Mouse (Mus musculus): Measurements from ENCODE around the gene Cnot3.
"Not testable (repeated sequence)": the region's sequence is repeated elsewhere in the genome, so short reads cannot be mapped to it uniquely, and the experiment has no call there.

The Cnot3 gene

DNA sequence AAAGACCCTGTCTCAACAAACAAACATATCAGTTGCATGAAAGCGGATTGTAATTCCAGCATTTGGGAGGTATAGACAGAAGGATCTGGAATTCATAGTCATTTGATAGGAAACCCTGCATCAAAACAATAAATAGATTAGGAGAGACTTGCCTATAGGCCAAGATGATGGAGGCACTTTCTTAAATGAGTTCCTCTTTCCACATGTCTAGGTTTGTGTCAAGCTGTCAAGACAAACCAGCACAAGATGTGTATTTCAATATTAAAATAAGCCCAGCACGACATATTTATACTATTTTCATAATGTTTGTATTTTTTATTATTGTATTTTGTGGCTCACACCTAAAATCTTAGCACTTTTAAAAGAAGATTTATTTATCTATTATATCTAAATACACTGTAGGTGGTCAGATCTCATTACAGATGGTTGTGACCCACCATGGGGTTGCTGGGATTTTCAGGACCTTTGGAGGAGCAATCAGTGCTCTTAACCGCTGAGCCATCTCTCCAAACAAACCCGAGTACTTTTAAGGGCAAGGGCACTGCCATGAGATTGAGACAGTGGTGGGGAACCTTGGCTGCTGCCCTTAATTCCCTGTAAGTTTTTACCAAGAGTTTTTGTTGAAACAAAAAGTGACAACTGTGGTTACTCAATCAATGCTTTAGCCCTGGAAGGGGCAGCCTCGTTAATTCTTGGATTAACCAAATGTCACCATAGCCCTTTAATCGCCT lies 58.2 kb downstream of the Cnot3 start:
- DNase-seq = no peak

GRCm38 (mm10) chr7:3703879-3704441 lies 58.9 kb downstream of the Cnot3 start, which contains the start of gene Rps9:
Rps9 (plus strand) TSS chr7:3703993.
- DNase-seq = peak; percentile 96

DNA sequence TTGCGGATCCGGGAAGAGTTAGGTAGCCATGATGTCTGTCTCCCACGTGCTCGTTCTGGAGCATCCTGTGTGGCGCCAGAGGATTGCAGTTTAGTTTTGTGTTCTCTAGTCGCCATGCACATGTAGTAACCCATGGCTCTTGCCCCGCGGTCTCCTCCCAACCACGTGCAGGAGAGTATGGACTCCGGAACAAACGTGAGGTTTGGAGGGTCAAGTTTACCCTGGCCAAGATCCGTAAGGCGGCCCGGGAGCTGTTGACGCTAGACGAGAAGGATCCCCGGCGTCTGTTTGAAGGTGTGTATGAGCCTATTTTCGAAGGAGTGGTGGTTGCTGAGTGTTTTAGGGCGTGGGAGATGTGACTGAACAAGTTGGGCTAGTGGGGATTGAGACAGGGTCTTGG lies 59.4 kb downstream of the Cnot3 start:
- DNase-seq = no peak

DNA sequence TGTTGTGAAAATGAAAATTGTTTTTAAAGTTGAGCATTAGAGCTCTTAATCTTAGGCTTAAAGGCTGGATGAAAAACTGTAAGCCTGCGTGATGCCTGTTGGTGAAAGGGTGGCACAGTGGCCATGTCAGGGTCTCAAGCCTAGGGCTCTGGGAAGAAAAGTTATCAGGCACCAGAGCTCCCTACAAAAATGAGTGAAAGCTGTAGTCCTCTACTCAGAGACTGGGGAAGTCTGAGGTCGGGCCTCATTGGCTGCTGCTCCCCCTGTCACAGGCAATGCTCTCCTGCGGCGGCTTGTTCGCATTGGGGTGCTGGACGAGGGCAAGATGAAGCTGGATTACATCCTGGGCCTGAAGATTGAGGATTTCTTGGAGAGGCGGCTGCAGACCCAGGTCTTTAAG lies 60.4 kb downstream of the Cnot3 start:
- not testable (repeated sequence) for DNase-seq

DNA sequence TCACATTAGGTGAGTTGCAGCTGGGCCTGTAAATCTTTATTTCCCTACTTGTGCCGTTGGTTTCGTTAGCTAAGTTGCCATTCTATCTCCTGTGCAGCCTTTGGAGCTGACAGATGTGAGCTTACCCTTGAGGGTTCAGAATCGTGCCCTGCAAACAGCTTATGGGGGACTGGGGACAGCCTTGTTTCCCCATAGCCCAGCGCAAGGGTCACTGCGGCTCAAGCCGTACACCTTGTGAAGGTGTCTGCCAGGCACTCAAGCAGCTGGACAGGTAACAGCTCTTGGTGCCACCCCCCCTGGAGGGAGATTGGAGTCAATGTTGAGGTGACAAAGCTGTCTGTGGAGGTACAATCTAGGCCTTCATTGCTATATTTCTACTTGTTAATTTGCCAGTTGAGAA lies 60.8 kb downstream of the Cnot3 start:
- DNase-seq = no peak

DNA sequence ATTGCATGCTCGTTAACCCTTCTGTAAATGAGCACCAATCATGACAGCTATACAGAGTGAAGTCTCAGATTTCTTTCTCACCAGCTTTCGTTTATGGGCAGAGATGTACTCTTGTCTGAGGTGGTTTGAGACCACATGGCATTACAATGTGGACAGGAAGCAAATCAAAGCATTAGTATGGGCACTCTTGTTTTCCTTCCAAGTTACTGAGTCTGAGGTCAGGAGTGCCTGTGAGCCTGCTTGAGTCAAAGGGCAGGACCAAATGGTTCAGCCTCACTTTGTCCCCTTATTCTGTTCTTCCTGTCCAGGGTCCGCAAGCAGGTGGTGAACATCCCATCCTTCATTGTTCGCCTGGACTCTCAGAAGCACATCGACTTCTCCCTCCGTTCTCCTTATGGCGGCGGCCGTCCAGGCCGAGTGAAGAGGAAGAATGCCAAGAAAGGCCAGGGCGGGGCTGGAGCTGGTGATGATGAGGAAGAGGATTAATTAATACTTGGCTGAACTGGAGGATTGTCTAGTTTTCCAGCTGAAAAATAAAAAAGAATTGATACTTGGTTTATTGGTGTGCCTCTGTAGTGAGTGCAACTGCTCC lies 61.4 kb downstream of the Cnot3 start:
- no peak for DNase-seq

DNA sequence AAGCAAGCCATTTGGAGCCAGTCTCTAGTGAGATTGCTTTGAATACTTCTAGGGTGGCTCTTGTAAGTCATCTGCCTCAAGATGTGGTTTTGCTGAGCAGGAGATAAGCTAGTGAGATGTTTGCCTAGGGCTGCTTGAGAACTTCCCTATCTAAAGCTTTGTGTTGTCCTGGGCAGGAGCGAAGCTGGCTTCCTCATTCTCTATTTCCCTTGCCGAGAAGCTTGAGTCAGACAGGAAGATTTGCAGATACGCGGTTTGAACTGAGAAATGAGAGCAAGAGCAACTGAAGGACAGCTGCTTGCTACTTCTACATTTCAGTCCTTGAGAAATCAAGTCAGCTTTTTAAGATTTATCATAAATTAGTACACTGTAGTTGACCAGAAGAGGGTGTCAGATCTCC lies 62.0 kb downstream of the Cnot3 start:
- no peak for DNase-seq

DNA sequence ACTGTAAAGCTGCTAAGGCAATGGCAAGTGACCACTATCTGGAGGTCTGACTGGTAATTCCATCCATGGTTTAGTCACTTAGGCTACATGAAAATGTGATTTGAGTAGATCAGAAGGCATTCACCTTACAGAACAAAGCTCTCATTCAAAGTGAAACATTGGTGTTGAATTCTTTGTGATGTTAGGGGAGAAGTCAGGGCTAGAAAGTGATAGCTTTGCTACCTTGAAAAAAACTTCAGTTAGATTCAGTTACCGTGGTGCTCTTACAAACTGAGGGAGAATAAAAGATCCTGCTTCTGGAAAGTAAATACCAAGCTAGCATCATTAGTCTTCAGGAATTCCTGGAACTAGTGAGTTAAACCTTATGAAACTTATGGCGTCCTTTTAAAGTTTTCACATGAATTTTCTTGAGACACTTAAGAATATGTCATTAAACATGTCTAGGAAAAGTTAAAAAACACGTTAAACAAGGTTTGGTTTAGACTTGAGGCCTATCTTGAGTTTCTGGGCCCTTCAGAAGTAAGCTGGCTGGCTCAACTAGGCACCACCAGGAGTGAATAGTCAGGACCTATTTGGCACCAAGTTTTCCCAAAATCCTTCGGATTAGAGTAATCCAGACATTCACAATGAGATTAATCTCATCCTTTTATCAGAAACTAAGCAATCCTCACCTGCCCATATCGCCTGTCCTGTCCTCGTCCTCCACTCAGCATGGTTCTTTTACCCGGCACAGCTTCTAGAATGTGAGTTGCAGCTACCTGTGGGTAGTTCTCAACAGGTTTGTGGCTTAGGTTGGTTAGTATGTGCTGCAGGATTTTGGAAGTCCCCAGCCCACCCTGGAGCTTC lies 62.7 kb downstream of the Cnot3 start:
- no peak for DNase-seq

- DNase-seq = not testable (repeated sequence)
Measured at GRCm38 (mm10) chr7:3708447-3708980, 63.4 kb downstream of the Cnot3 start.

DNA sequence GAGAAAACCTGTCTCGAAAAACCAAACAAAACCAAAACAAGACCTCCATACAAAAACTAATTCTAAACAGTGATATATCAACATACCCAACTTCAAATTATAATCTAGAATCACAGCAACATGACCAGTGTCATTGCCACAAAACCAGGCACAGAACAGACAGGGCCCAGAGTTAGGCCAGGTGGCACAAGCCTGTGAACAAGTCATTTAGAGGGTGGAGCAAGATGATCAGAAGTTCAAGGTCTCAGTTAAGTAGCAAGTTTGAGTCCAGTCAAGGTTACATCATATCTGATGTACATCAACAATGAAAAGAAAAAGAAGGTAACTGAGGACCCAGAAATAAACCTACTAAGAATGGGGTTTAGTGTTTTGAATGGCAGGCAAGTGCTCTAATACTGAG lies 63.9 kb downstream of the Cnot3 start:
- DNase-seq = no peak

All from thymus, postnatal 14 days (tissue).